Mouse (Mus musculus): Measurements from ENCODE around the gene Sorl1. TPM values are rescaled to one million over a fixed set of nuclear protein-coding genes. Genes with fewer than 3 reads are reported as not detected.
"Not testable (repeated sequence)": the region's sequence is repeated elsewhere in the genome, so short reads cannot be mapped to it uniquely, and the experiment has no call there.

Sorl1 gene
- polyA plus RNA-seq, 1 experiment from 2014 or later, result 6.8 TPM

- Histone ChIP-seq H3K4me3 (no peak overlapping the region), H3K36me3 (peaks cover 10% of the 10 kb centered on the region), H3K9me3 (no peaks in the 10 kb centered on the region), H3K27ac (0 out of 2 replicates have a peak overlapping the region, but pooled peaks have one; percentile 0), H3K4me1 (0 out of 2 replicates have a peak, but pooled peaks cover 9% of the 10 kb centered on the region), H3K27me3 (ENCODE audit: insufficient read depth, poor library complexity, severe bottlenecking) (no peaks in the 10 kb centered on the region)
- peak; percentile 77 for DNase-seq (ENCODE audit: low spot score)
- WGBS, result 56% methylated on average over 9 of the region's 9 CpGs
These were observed 43.4 kb downstream of the Sorl1 start for GRCm38 (mm10) chr9:42080671-42081070.

GRCm38 (mm10) chr9:42077112-42077845 lies 46.8 kb downstream of the Sorl1 start:
- WGBS, result 87% methylated on average over 16 of the region's 16 CpGs
- Histone ChIP-seq H3K27ac (no peak overlapping the region), H3K27me3 (ENCODE audit: insufficient read depth, poor library complexity, severe bottlenecking) (no peaks in the 10 kb centered on the region), H3K4me1 (0 out of 2 replicates have a peak, but pooled peaks cover 9% of the 10 kb centered on the region), H3K4me3 (no peak overlapping the region), H3K36me3 (peaks cover 10% of the 10 kb centered on the region), H3K9me3 (no peaks in the 10 kb centered on the region)
- peak; percentile 55 for DNase-seq (ENCODE audit: low spot score)

GRCm38 (mm10) chr9:42076256-42076849 lies 47.7 kb downstream of the Sorl1 start:
- peaks cover 10% of the 10 kb centered on the region for H3K36me3 ChIP-seq
- H3K9me3 ChIP-seq, result no peaks in the 10 kb centered on the region
- H3K4me3 ChIP-seq, result no peak overlapping the region
- 86% methylated on average over 10 of the region's 10 CpGs for WGBS
- DNase-seq (ENCODE audit: low spot score), result peak; percentile 58
- H3K4me1 ChIP-seq, result 0 out of 2 replicates have a peak, but pooled peaks cover 9% of the 10 kb centered on the region
- no peaks in the 10 kb centered on the region for H3K27me3 ChIP-seq (ENCODE audit: insufficient read depth, poor library complexity, severe bottlenecking)
- H3K27ac ChIP-seq, result no peak overlapping the region

DNA sequence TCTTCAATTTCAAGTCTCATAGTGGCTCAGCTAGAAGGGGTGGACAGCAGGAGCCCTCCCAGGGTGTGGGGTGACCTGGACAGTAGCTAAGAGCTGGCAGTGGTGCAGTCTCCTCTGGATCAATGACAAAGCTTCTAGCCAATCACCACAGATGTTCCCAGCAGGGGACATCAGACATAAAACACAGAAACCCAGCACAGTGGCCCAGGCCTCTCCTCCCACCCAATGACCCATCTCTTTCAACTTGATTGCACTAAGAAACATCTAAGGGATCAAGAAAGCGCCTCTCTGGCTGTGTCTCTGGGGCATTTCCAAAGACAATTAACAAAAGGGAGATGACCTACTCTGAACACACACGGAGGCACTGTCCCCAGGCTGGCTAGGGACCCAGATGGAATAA lies 48.9 kb downstream of the Sorl1 start:
- H3K4me3 ChIP-seq, result no peak overlapping the region
- peak; percentile 46 for DNase-seq (ENCODE audit: low spot score)
- H3K27me3 ChIP-seq (ENCODE audit: insufficient read depth, poor library complexity, severe bottlenecking), result no peaks in the 10 kb centered on the region
- 63% methylated on average over 2 of the region's 2 CpGs for WGBS
- H3K4me1 ChIP-seq, result 0 out of 2 replicates have a peak, but pooled peaks cover 4% of the 10 kb centered on the region
- no peaks in the 10 kb centered on the region for H3K9me3 ChIP-seq
- no peak overlapping the region for H3K27ac ChIP-seq
- peaks cover 10% of the 10 kb centered on the region for H3K36me3 ChIP-seq

GRCm38 (mm10) chr9:42072010-42072409 lies 52.1 kb downstream of the Sorl1 start:
- Histone ChIP-seq H3K4me1 (no peaks in the 10 kb centered on the region), H3K4me3 (no peak overlapping the region), H3K36me3 (peaks cover 7% of the 10 kb centered on the region), H3K27me3 (ENCODE audit: insufficient read depth, poor library complexity, severe bottlenecking) (no peaks in the 10 kb centered on the region), H3K9me3 (no peaks in the 10 kb centered on the region), H3K27ac (no peak overlapping the region)
- peak; percentile 43 for DNase-seq (ENCODE audit: low spot score)
- WGBS, result 67% methylated on average over 4 of the region's 4 CpGs

DNA sequence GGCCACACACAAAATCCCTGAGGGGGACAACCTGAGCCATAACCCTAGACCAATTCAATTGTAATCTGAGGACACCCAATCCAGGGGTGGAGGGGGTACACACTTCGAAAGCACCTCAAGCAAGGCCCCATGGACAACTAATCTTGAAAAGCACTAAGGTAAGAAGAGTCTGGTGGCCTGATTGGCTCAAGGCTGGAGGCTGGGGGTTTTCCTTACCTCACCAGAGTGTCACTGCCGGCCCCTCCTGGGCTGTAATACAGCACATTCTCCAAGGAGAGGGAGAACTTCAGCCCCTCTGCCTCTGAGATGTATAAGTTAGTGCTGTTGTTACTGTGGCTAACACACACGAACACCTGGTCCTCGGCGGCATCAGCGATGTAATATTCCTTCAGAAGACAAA lies 53.2 kb downstream of the Sorl1 start:
- H3K9me3 ChIP-seq, result no peaks in the 10 kb centered on the region
- H3K27ac ChIP-seq, result no peak overlapping the region
- DNase-seq (ENCODE audit: low spot score), result peak; percentile 66
- no peaks in the 10 kb centered on the region for H3K4me1 ChIP-seq
- no peaks in the 10 kb centered on the region for H3K27me3 ChIP-seq (ENCODE audit: insufficient read depth, poor library complexity, severe bottlenecking)
- 91% methylated on average over 6 of the region's 6 CpGs for WGBS
- no peaks in the 10 kb centered on the region for H3K36me3 ChIP-seq
- H3K4me3 ChIP-seq, result no peak overlapping the region

DNA sequence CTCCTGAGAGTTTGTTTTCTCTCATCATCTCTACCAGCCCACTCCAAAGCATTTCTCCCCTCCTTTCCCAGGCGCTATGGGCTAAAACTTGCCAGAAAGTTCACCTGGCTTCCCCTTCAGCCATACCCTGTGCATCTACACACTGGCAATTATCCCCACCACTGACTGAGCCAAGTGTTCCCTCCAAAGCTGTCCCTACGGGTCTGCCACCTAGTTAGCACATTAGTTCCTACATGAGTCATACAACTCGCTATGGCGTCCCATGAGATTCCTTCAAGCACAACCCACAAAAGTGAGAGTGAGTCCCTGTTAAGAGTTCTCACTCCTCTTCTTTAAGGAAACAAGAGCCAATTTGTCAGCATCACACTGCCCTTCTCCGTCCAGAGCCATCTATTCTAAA lies 54.6 kb downstream of the Sorl1 start:
- Histone ChIP-seq H3K36me3 (no peaks in the 10 kb centered on the region), H3K9me3 (no peaks in the 10 kb centered on the region), H3K27ac (no peak overlapping the region), H3K27me3 (ENCODE audit: insufficient read depth, poor library complexity, severe bottlenecking) (no peaks in the 10 kb centered on the region), H3K4me1 (no peaks in the 10 kb centered on the region), H3K4me3 (no peak overlapping the region)
- WGBS, result 83% methylated on average over 5 of the region's 5 CpGs
- peak; percentile 74 for DNase-seq (ENCODE audit: low spot score)

GRCm38 (mm10) chr9:42067950-42068349 lies 56.1 kb downstream of the Sorl1 start:
- H3K9me3 ChIP-seq, result no peaks in the 10 kb centered on the region
- H3K27me3 ChIP-seq (ENCODE audit: insufficient read depth, poor library complexity, severe bottlenecking), result no peaks in the 10 kb centered on the region
- no peak overlapping the region for H3K4me3 ChIP-seq
- peak; percentile 70 for DNase-seq (ENCODE audit: low spot score)
- H3K36me3 ChIP-seq, result 0 out of 2 replicates have a peak, but pooled peaks cover 4% of the 10 kb centered on the region
- WGBS, result 91% methylated on average over 9 of the region's 9 CpGs
- no peak overlapping the region for H3K27ac ChIP-seq
- H3K4me1 ChIP-seq, result no peaks in the 10 kb centered on the region

GRCm38 (mm10) chr9:42065756-42066155 lies 58.3 kb downstream of the Sorl1 start:
- 0 out of 2 replicates have a peak, but pooled peaks cover 8% of the 10 kb centered on the region for H3K36me3 ChIP-seq
- WGBS, result 81% methylated on average over 1 of the region's 1 CpGs
- no peak overlapping the region for H3K27ac ChIP-seq
- H3K4me3 ChIP-seq, result no peak overlapping the region
- peak; percentile 50 for DNase-seq (ENCODE audit: low spot score)
- no peaks in the 10 kb centered on the region for H3K27me3 ChIP-seq (ENCODE audit: insufficient read depth, poor library complexity, severe bottlenecking)
- no peaks in the 10 kb centered on the region for H3K4me1 ChIP-seq
- no peaks in the 10 kb centered on the region for H3K9me3 ChIP-seq

DNA sequence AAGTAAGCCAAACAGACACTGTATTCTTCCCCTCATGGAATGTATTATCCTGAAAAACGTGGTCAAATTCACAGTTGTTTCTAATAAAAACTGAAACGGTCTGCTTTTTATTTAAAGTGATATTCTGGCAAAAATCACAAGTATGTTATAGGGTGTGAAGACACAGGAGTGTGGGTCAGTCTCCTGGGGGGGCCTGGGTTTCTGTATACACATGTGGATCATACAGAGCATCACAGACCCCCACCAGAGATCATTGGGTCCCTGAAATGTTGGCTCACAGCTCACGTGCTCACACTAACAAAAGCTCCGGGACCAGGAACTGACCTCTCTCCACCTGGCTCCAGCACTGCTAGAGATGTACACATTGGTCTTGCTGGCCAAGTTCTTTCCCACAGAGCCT lies 60.7 kb downstream of the Sorl1 start:
- no peaks in the 10 kb centered on the region for H3K4me1 ChIP-seq
- H3K36me3 ChIP-seq, result 0 out of 2 replicates have a peak, but pooled peaks cover 8% of the 10 kb centered on the region
- DNase-seq (ENCODE audit: low spot score), result peak; percentile 60
- no peaks in the 10 kb centered on the region for H3K27me3 ChIP-seq (ENCODE audit: insufficient read depth, poor library complexity, severe bottlenecking)
- no peak overlapping the region for H3K4me3 ChIP-seq
- H3K27ac ChIP-seq, result no peak overlapping the region
- no peaks in the 10 kb centered on the region for H3K9me3 ChIP-seq
- WGBS, result 82% methylated on average over 4 of the region's 4 CpGs

DNA sequence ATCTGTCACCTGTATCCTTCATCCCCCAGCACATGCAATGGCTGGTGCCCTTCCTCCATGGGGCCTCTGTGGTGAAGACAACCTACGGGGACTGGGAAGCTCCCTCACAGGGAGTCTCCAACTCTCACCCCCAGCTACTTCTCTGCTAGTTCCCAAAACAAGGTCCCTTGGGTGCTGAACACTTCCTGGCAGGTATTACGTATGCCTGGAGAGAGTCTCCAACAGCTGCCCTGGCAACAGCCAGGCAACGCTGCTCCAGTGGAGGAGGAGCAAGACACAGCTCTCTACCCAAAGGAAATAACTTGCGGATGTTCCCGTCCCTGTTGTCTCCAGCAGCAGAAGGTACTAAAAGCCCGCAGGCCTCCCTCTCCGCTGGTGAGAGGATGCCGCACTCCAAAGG lies 61.8 kb downstream of the Sorl1 start:
- no peak overlapping the region for H3K4me3 ChIP-seq
- 80% methylated on average over 8 of the region's 8 CpGs for WGBS
- 0 out of 2 replicates have a peak, but pooled peaks cover 8% of the 10 kb centered on the region for H3K36me3 ChIP-seq
- H3K4me1 ChIP-seq, result no peaks in the 10 kb centered on the region
- peak; percentile 41 for DNase-seq (ENCODE audit: low spot score)
- no peaks in the 10 kb centered on the region for H3K9me3 ChIP-seq
- no peaks in the 10 kb centered on the region for H3K27me3 ChIP-seq (ENCODE audit: insufficient read depth, poor library complexity, severe bottlenecking)
- H3K27ac ChIP-seq, result no peak overlapping the region

- not testable (repeated sequence) for H3K9me3 ChIP-seq; H3K27ac ChIP-seq; H3K27me3 ChIP-seq (ENCODE audit: insufficient read depth, poor library complexity, severe bottlenecking); H3K4me3 ChIP-seq; H3K4me1 ChIP-seq
- DNase-seq (ENCODE audit: low spot score), result peak; percentile 28
- 0 out of 2 replicates have a peak, but pooled peaks cover 11% of the 10 kb centered on the region for H3K36me3 ChIP-seq
- WGBS, result 81% methylated on average over 2 of the region's 2 CpGs
These were observed 65.1 kb downstream of the Sorl1 start for GRCm38 (mm10) chr9:42059006-42059405.

GRCm38 (mm10) chr9:42056591-42056990 lies 67.5 kb downstream of the Sorl1 start:
- H3K9me3 ChIP-seq, result no peaks in the 10 kb centered on the region
- WGBS, result 74% methylated on average over 5 of the region's 5 CpGs
- 0 out of 2 replicates have a peak, but pooled peaks cover 3% of the 10 kb centered on the region for H3K36me3 ChIP-seq
- no peak overlapping the region for H3K27ac ChIP-seq
- H3K4me1 ChIP-seq, result peaks cover 21% of the 10 kb centered on the region
- H3K4me3 ChIP-seq, result no peak overlapping the region
- no peak for DNase-seq (ENCODE audit: low spot score)
- peaks cover 6% of the 10 kb centered on the region; the same call in 1 of the 2 replicates for H3K27me3 ChIP-seq (ENCODE audit: insufficient read depth, poor library complexity, severe bottlenecking)

All from heart, embryonic 10.5 days (tissue).